Mouse (Mus musculus) erythroblast, embryonic 14.5 days (primary cell): ENCODE results near the gene Smarca2.

ENCODE experiments used
- GATA1 ChIP-seq: IDR thresholded peaks from 2 replicates; pipeline ENCODE4 v1.6.1; 2012; ENCODE audit warnings: low read length, inconsistent platforms, mixed read lengths
- TAL1 ChIP-seq: IDR thresholded peaks from 3 replicates; pipeline ENCODE4 v1.6.1; 2012; ENCODE audit warnings: low read length, inconsistent platforms, mixed read lengths

DNA sequence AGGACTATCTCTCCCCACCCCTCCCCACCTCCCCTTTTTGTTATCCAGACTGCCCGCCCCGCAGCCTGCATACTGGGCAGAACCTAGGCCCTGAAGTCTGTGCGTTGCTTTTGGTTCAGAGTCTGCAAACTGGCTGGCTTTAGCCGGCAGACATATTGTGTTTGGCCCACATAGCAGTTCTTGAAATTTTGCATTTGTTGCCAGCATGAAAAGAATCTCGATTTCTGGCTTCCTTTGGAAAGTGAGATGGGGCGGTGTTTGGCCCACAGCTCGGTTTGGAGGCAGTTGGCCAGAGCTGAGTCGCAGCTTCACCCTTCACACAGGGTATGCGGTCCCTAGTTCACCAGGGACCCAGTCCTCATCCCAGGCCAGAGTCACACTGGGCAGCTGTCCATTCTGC is 111.4 kb downstream of the Smarca2 start:
- TF ChIP-seq GATA1 (no peak), TAL1 (no peak)
